Mouse (Mus musculus): ENCODE results near the gene Pik3ap1.
A peak's percentile ranks its signal among the peaks of the same experiment; 100 is the strongest.
"Not testable (repeated sequence)": the region's sequence is repeated elsewhere in the genome, so short reads cannot be mapped to it uniquely, and the experiment has no call there.

Pik3ap1 gene

GRCm38 (mm10) chr19:41384922-41385508 is at the start of gene Pik3ap1:
Gene Pik3ap1 (minus strand): TSS chr19:41385102.
- DNase-seq (ENCODE audit: inconsistent age in 2 of 2, low spot score in 1 of 2), result peak; percentile 82 to 89

GRCm38 (mm10) chr19:41431512-41432164 is 46.7 kb upstream of the Pik3ap1 start:
- DNase-seq (ENCODE audit: inconsistent age in 2 of 2, low spot score in 1 of 2), result not testable (repeated sequence)

DNA sequence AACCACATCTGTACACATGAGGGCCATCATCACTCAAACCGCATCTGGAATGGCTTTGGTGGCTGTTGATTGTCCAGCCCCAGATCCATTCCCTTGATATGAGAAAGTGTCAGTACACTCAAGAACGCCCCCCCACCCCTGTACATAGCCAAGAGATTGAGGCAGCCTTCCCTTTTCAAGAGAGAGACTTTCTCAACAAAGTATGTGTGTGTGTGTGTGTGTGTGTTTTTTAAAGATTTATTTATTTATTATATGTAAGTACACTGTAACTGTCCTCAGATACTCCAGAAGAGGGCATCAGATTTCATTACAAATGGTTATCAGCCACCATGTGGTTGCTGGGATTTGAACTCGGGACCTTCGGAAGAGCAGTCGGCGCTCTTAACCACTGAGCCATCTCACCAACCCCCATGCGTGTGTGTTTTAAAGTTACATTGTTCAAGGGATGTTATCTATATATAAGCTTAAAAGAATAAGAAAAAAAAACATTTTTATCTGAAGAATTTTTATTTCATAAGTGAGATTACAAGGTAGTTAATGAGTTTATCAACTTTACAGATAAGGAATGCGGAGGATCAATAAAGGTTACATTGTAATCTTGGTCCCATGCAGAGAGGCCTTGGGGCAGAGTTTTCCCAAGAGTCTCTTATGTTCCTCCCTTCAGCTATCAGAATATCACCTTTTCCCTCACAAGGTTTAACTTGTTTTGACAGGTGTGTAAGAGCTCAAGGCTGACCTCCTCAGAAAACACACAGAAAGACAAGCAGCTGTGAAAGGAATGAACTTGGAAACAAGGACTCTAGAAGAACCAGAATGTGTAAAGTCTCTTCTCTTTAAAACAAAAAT is 41.2 kb upstream of the Pik3ap1 start:
- not testable (repeated sequence) for DNase-seq (ENCODE audit: inconsistent age in 2 of 2, low spot score in 1 of 2)

DNA sequence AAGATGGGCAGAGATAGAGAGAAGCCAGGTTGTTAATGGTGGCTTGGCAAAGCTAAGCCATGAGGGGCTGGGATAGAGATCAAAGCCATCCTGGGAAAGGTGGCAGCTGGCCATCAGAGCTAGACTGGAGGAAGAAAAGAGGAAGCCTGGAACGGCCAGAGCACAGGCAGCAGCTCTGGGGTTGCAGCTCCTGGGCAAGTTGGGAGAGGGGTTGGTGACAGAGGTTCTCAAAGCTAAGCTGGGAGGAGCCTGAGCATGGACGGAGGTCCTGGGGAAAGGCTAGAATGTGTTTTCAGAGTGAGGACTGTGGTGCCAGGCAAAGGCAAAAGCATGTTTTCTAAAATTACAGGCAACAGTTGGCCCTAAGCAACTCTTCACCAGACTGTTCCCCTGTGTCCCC is 36.4 kb upstream of the Pik3ap1 start:
- no peak for DNase-seq (ENCODE audit: inconsistent age in 2 of 2, low spot score in 1 of 2)

GRCm38 (mm10) chr19:41418786-41419185 is 33.9 kb upstream of the Pik3ap1 start:
- no peak for DNase-seq (ENCODE audit: inconsistent age in 2 of 2, low spot score in 1 of 2)

DNA sequence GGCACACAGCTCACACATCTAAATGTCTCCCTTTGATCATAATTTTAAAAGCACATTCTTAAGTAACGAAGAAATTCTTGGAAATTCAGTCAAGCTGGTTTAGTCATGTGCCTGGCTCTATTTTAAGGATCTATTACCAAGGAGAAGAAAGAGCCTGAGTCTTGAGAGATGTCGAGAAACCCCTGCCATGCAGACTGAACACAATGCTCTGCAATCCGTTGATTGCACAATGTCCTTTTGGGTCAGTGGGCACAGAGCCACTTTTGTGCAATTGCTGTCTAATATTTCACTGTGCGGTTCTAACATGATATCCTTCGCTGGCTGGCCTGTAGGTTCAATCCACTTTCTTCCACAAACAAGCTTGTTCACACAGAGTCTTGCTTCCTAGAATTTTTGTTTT is 33.1 kb upstream of the Pik3ap1 start:
- peak; percentile 15 to 78 for DNase-seq (ENCODE audit: inconsistent age in 2 of 2, low spot score in 1 of 2)

- no peak for DNase-seq (ENCODE audit: inconsistent age in 2 of 2, low spot score in 1 of 2)
Measured at GRCm38 (mm10) chr19:41416201-41416600, 31.3 kb upstream of the Pik3ap1 start.

- DNase-seq (ENCODE audit: inconsistent age in 2 of 2, low spot score in 1 of 2), result no peak
Measured at GRCm38 (mm10) chr19:41402603-41403002, 17.7 kb upstream of the Pik3ap1 start.

DNA sequence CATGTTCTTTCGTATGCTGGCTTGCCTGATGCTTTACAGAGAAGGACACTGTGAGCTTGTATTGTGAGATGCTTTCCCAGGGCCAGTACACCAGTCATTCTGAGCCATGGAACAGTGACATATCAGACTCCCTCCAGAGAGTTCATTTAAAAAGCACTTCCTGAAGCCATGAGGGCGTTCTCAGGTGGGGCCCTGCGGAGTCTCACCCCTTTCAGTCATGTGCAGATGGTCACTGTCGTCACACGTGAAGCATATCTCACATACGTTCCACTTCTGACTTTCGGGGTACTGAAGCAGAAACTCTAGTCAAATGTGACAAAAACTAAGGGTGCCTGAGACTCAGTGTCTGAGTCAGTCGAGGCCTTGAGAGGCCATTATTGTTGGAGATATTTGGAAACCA is 6.0 kb upstream of the Pik3ap1 start:
- DNase-seq (ENCODE audit: inconsistent age in 2 of 2, low spot score in 1 of 2), result peak in 1 of 2 experiments; percentile 48

DNA sequence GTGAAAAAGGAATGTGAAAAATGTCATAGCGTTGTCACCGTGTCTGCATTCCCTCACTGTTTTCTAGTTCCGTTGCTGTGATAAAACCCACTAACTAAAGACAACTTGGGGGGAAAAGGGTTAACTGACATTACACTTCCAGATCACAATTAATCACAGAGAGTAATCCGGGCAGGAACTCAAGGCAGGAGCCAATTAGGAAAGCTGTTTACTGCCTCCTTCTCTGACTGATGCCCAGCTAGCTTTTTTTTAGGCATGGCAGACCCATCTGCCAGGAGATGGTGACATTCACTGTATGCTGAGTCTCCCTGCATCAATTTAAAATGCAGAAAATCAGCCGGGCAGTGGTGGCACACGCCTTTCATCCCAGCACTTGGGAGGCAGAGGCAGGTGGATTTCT is 4.4 kb upstream of the Pik3ap1 start:
- DNase-seq (ENCODE audit: inconsistent age in 2 of 2, low spot score in 1 of 2), result peak in 1 of 2 experiments; percentile 37

- DNase-seq (ENCODE audit: inconsistent age in 2 of 2, low spot score in 1 of 2), result peak; percentile 46 to 83
Measured at GRCm38 (mm10) chr19:41388242-41388641, 3.3 kb upstream of the Pik3ap1 start.

DNA sequence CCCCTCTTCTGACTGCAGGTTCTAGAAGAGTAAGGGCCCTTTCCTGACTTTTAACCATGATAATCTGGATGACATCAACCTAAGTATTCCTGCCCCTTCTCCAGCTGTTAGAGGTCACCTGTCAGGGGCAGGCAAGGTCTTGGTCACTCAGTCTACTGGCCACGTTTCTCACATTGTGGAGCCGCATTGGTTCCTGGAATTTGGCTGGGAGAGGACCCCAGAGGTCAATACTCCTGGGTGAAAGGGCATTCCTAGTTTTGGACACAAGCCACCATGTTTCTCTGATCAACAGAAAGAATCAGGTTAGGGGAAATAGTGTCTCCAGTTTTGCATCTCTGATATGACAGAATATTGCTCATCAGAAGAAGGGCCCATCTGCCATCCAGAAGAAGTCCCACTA is 2.4 kb upstream of the Pik3ap1 start:
- DNase-seq (ENCODE audit: inconsistent age in 2 of 2, low spot score in 1 of 2), result no peak

DNA sequence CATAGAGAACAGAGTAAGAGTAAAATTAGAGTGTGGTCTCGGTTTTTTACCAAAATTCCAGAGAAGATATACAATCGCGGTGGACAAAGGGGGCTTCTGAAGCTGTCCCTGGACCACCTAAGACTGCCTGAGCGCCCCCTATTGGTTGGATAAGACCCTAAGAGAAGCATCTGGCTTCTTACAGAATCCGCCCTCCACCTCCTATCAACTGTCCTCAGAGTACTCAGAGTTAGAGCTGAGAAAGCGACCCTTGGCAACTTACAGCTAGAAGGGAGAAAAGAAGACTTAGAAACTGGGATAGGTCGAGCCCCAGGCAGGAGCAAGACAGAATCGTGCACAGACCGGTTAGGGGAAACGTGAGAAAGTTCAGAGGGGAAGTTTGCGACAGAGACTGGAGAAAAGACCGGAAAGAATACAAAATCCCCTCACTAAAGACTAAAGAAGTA is 473 bp downstream of the Pik3ap1 start:
- peak in 1 of 2 experiments; percentile 74 for DNase-seq (ENCODE audit: inconsistent age in 2 of 2, low spot score in 1 of 2)

DNA sequence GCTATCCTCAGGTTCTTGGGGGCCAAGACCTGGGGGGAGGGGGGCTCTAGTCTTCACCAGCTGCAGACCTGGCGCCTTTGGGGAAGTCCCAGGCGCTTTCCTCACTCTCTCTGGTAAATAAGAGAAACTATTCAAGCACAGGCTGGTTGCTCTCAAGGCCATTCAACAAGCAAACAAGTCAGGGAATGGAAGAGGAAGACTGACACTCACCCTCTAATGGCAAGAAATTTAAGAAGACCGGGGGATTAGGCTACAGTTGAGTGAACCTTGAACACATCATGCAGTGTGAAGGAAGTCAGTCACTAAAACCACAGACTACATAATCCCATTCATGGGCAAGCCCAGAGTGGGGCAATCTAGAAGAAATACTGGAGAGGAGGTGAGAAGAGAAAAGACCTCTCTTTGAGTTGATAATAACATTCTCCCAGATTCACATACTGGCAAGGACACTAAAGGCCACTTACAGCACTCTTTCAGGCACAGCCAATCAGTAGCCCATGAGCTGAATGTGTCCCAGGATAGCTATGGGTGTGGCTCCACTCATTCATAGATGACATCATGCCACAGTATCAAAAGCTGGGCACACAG is 2.4 kb downstream of the Pik3ap1 start:
- DNase-seq (ENCODE audit: inconsistent age in 2 of 2, low spot score in 1 of 2), result peak in 1 of 2 experiments; percentile 32

GRCm38 (mm10) chr19:41381581-41382239 is 3.2 kb downstream of the Pik3ap1 start:
- DNase-seq (ENCODE audit: inconsistent age in 2 of 2, low spot score in 1 of 2), result peak; percentile 56 to 60

- no peak for DNase-seq (ENCODE audit: inconsistent age in 2 of 2, low spot score in 1 of 2)
Measured at GRCm38 (mm10) chr19:41379195-41379594, 5.7 kb downstream of the Pik3ap1 start.

GRCm38 (mm10) chr19:41375791-41376190 is 9.1 kb downstream of the Pik3ap1 start:
- no peak for DNase-seq (ENCODE audit: inconsistent age in 2 of 2, low spot score in 1 of 2)

DNA sequence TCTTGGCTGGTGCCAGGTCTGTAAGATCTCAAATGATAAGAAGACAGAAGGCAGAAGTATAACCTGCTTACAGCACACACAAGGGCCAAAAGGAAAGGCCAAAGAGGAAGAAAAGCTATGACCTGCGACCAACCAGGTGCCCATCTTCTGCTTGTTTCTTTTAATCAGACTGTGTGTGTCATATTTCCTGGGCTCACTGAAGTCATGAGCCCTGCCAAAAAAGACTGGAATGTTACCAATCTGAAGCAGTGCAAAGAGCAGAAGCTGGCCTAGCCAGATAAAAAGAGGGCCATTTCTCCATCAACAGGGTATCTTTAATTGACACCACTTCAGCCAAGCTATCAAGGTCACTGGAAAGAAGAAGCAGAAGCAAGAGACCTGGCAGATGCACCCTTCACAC is 9.8 kb downstream of the Pik3ap1 start:
- peak; percentile 42 to 72 for DNase-seq (ENCODE audit: inconsistent age in 2 of 2, low spot score in 1 of 2)

DNA sequence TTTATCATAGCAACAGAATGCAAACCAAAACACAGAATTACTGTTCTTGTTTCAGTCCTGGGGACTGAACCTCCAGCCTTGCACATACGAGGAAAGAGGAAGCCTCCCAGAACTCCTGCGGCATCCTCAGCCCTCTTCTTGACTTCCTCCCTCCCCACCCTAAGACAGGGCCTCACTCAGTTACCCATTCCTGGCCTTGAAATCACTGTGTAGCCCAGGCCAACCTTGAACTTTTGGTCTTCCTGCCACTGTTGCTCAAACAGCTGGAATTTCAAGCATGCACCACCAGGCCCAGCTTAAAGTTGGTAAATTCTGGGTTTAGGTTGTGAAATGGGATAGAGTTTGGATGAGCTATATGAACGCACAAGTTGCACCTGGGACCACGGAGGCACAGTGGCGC is 10.2 kb downstream of the Pik3ap1 start:
- peak; percentile 66 to 78 for DNase-seq (ENCODE audit: inconsistent age in 2 of 2, low spot score in 1 of 2)

DNA sequence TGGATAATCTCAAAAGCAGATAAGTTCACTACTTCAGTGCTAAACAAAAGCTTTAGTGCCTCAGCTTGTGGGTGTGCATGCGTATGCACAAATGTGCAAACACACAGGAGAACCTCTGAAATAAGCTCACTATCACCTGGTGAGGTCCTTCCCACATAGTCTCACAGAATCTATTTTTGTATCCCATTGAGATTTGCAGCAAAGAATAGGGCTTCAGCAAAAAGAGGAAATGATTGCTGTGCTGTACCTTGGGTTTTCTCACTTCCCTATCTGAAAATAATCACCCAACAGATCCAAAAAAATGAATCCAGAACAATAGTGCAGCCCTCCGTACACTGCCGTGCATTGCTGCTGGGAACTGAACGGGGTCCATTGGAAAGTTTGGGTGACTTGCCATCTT is 12.6 kb downstream of the Pik3ap1 start:
- DNase-seq (ENCODE audit: inconsistent age in 2 of 2, low spot score in 1 of 2), result no peak

- DNase-seq (ENCODE audit: inconsistent age in 2 of 2, low spot score in 1 of 2), result no peak
Measured at GRCm38 (mm10) chr19:41371373-41371772, 13.5 kb downstream of the Pik3ap1 start.

All from adrenal gland, adult (tissue).